8 mouse cellular contexts compared by ENCODE assay signal in the genomic region with DNA sequence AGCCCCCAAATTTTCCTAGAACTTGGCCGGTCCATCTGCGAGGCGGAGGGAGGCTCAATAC. TPM values are rescaled to one million over a fixed set of nuclear protein-coding genes. Genes with fewer than 3 reads are reported as not detected.
DNase-seq lines count a peak whose midpoint lies in the region; ATAC-seq and TF ChIP-seq lines count a peak whose summit lies in the region.

TSS of gene Gm21981 (minus strand) at position 14 of the 61 bp plus-strand sequence.

- WGBS in heart, embryonic 16.5 days: 0% methylated on average over 3 of the region's 3 CpGs
- 2% methylated on average over 3 of the region's 3 CpGs for WGBS in hindbrain, embryonic 12.5 days
- WGBS in midbrain, embryonic 12.5 days: 0% methylated on average over 3 of the region's 3 CpGs

- H3K4me3 ChIP-seq in heart, embryonic 16.5 days (ENCODE audit: low read length): peak within 1 kb of the TSS; percentile 78
- H3K4me3 ChIP-seq in MEL (ENCODE audit: control insufficient read depth in 1 of 2, insufficient read depth in 1 of 2, low read depth in 2 of 2, low read length in 2 of 2): peak within 1 kb of the TSS; percentile 53 to 88
- peak within 1 kb of the TSS; percentile 74 for H3K4me3 ChIP-seq in hindbrain, embryonic 12.5 days
- peak within 1 kb of the TSS; percentile 73 for H3K4me3 ChIP-seq in midbrain, embryonic 12.5 days

- no peak for TF ChIP-seq EP300 in MEL (IDR thresholded peaks at IDR 0.05; ENCODE audit: low read depth in 1 of 2, low read length in 2 of 2)

- no peak for ATAC-seq in heart, embryonic 16.5 days (replicated peaks; ENCODE audit: extremely low read depth, insufficient read depth, low FRiP score)
- ATAC-seq in hindbrain, embryonic 12.5 days (ENCODE audit: low FRiP score): no peak
- no peak for ATAC-seq in midbrain, embryonic 12.5 days (ENCODE audit: low FRiP score, low read depth)
- ATAC-seq in frontal cortex, adult (ENCODE audit: low TSS enrichment): no peak

- peak within 1 kb of the TSS; percentile 95 for H3K4me2 ChIP-seq in heart, embryonic 16.5 days (ENCODE audit: low read depth, low read length)
- peak within 1 kb of the TSS; percentile 70 for H3K4me2 ChIP-seq in hindbrain, embryonic 12.5 days (replicated peaks)
- H3K4me2 ChIP-seq in midbrain, embryonic 12.5 days (replicated peaks): peak within 1 kb of the TSS; percentile 78

- H3K79me2 ChIP-seq in MEL (ENCODE audit: control insufficient read depth, insufficient read depth, low read length, poor library complexity): no peaks in the 10 kb centered on the region; the same call in 1 of the 2 replicates

- peak within 1 kb of the TSS; percentile 68 for H3K27ac ChIP-seq in heart, embryonic 16.5 days (ENCODE audit: low read length)
- H3K27ac ChIP-seq in MEL (ENCODE audit: control insufficient read depth, low read depth, low read length): no peak within 1 kb of the TSS
- H3K27ac ChIP-seq in hindbrain, embryonic 12.5 days: peak within 1 kb of the TSS; percentile 74
- peak within 1 kb of the TSS; percentile 75 for H3K27ac ChIP-seq in midbrain, embryonic 12.5 days (replicated peaks)

- no peak for DNase-seq in heart, adult 18-20 months
- no peak for DNase-seq in MEL (ENCODE audit: low read depth, low spot score)
- DNase-seq in left cerebral cortex, adult 8-10 months (ENCODE audit: low spot score in 2 of 2): no peak
- no peak for DNase-seq in layer of hippocampus, postnatal 36 days

- H3K9ac ChIP-seq in heart, embryonic 16.5 days (ENCODE audit: low read length): peak within 1 kb of the TSS; percentile 87
- H3K9ac ChIP-seq in MEL (ENCODE audit: control insufficient read depth, low read depth, low read length, poor library complexity, severe bottlenecking): peak within 1 kb of the TSS; percentile 84
- H3K9ac ChIP-seq in hindbrain, embryonic 12.5 days: peak within 1 kb of the TSS; percentile 84
- H3K9ac ChIP-seq in midbrain, embryonic 12.5 days (replicated peaks): peak within 1 kb of the TSS; percentile 86

- peaks cover 3% of the 10 kb centered on the region; the same call in 1 of the 2 replicates for H3K27me3 ChIP-seq in heart, embryonic 16.5 days (ENCODE audit: control insufficient read depth, insufficient read depth, low read length)
- no peaks in the 10 kb centered on the region for H3K27me3 ChIP-seq in MEL (ENCODE audit: control insufficient read depth in 1 of 2, insufficient read depth in 2 of 2, low read length in 2 of 2)
- peaks cover 7% of the 10 kb centered on the region; the same call in 1 of the 2 replicates for H3K27me3 ChIP-seq in hindbrain, embryonic 12.5 days
- peaks cover 22% of the 10 kb centered on the region for H3K27me3 ChIP-seq in midbrain, embryonic 12.5 days

- peaks cover 7% of the 10 kb centered on the region for H3K4me1 ChIP-seq in heart, embryonic 16.5 days (ENCODE audit: control insufficient read depth, insufficient read depth, low read length)
- H3K4me1 ChIP-seq in MEL (ENCODE audit: control insufficient read depth in 1 of 2, insufficient read depth in 2 of 2, low read length in 2 of 2): peaks cover 0 to 10% of the 10 kb centered on the region in 2 experiments; a peak in 3 of 4 replicates
- peaks cover 17% of the 10 kb centered on the region for H3K4me1 ChIP-seq in hindbrain, embryonic 12.5 days
- H3K4me1 ChIP-seq in midbrain, embryonic 12.5 days: peaks cover 23% of the 10 kb centered on the region

- TF ChIP-seq RAD21 in MEL (IDR thresholded peaks at IDR 0.05; ENCODE audit: low read depth, low read length): no peak

- no peak for TF ChIP-seq CTCF in MEL (IDR thresholded peaks at IDR 0.05 in 2 of 3, conservative IDR thresholded peaks at IDR 0.05 in 1 of 3; ENCODE audit: control insufficient read depth in 1 of 3, insufficient read depth in 1 of 3, low read depth in 2 of 3, low read length in 3 of 3, poor library complexity in 1 of 3, severe bottlenecking in 1 of 3)

- no peak for TF ChIP-seq POLR2A in MEL (IDR thresholded peaks at IDR 0.05; ENCODE audit: control insufficient read depth in 1 of 2, insufficient read depth in 1 of 2, low read depth in 1 of 2, low read length in 2 of 2, poor library complexity in 1 of 2)

- no peaks in the 10 kb centered on the region for H3K9me3 ChIP-seq in heart, embryonic 16.5 days (replicated peaks; ENCODE audit: control insufficient read depth, low read length)
- no peaks in the 10 kb centered on the region for H3K9me3 ChIP-seq in MEL (replicated peaks; ENCODE audit: insufficient read depth, low read length)
- no peaks in the 10 kb centered on the region for H3K9me3 ChIP-seq in hindbrain, embryonic 12.5 days (replicated peaks)
- H3K9me3 ChIP-seq in midbrain, embryonic 12.5 days: no peaks in the 10 kb centered on the region

- no peaks in the 10 kb centered on the region for H3K36me3 ChIP-seq in heart, embryonic 16.5 days (ENCODE audit: control insufficient read depth, insufficient read depth)
- peaks cover 0 to 5% of the 10 kb centered on the region in 2 experiments; a peak in 2 of 4 replicates for H3K36me3 ChIP-seq in MEL (ENCODE audit: control insufficient read depth in 1 of 2, insufficient read depth in 2 of 2, low read length in 2 of 2)
- H3K36me3 ChIP-seq in hindbrain, embryonic 12.5 days: peaks cover 10% of the 10 kb centered on the region; the same call in 1 of the 2 replicates
- 0 out of 2 replicates have a peak, but pooled peaks cover 10% of the 10 kb centered on the region for H3K36me3 ChIP-seq in midbrain, embryonic 12.5 days

TF ChIP-seq in MEL, 35 proteins besides CTCF, POLR2A, EP300 and RAD21:
- TF ChIP-seq ETS1 (IDR thresholded peaks at IDR 0.05; ENCODE audit: low read depth, low read length) (no peak), ZNF384 (IDR thresholded peaks at IDR 0.05; ENCODE audit: low read depth, low read length) (no peak), CHD1 (IDR thresholded peaks at IDR 0.05; ENCODE audit: low read depth, low read length) (no peak), HCFC1 (IDR thresholded peaks at IDR 0.05; ENCODE audit: low read depth, low read length) (no peak), UBTF (IDR thresholded peaks at IDR 0.05; ENCODE audit: borderline replicate concordance, insufficient read depth, low read depth, low read length) (no peak), ZKSCAN1 (IDR thresholded peaks at IDR 0.05; ENCODE audit: low read depth, low read length) (no peak), NRF1 (IDR thresholded peaks at IDR 0.05; ENCODE audit: insufficient read depth, low read depth, low read length, poor library complexity, severe bottlenecking) (no peak), ZMIZ1 (IDR thresholded peaks at IDR 0.05; ENCODE audit: low read depth, low read length) (no peak), GATA1 (IDR thresholded peaks at IDR 0.05; ENCODE audit: low read depth, low read length) (no peak), JUND (IDR thresholded peaks at IDR 0.05; ENCODE audit: low read depth, low read length) (no peak), USF2 (IDR thresholded peaks at IDR 0.05; ENCODE audit: borderline replicate concordance in 1 of 2, insufficient read depth in 1 of 2, low read depth in 1 of 2, low read length in 2 of 2) (no peak), SIN3A (IDR thresholded peaks at IDR 0.05; ENCODE audit: low read length) (no peak), BHLHE40 (IDR thresholded peaks at IDR 0.05; ENCODE audit: borderline replicate concordance, low read depth, low read length) (no peak), TAL1 (IDR thresholded peaks at IDR 0.05; ENCODE audit: low read length) (no peak), MYB (IDR thresholded peaks at IDR 0.05; ENCODE audit: low read depth, low read length) (no peak), SMC3 (IDR thresholded peaks at IDR 0.05; ENCODE audit: low read depth, low read length) (no peak), USF1 (IDR thresholded peaks at IDR 0.05; ENCODE audit: low read depth, low read length) (no peak), TBP (IDR thresholded peaks at IDR 0.05; ENCODE audit: low read depth, low read length) (no peak)

RNA-seq across cellular contexts. Expression of gene Gm21981, which starts in this region (rescaled TPM):
- polyA plus RNA-seq in heart, embryonic 16.5 days (2015; fragmentation: Nextera tagmentation; extraction: Ambion mirVana): 0.24 and 0.39 TPM in 2 replicates
- total RNA-seq in heart, adult 18-20 months (2021): under 1 TPM; 0.40 to 0.75 TPM
- 0.56 and 0.81 TPM in 2 replicates for total RNA-seq in MEL (2012; rRNA removed)
- under 1 TPM in 1 of 2 experiments, not detected in 1; 0.71 TPM for polyA plus RNA-seq in MEL (2012; ENCODE audit: insufficient read depth in 1 of 2, insufficient read length in 2 of 2, low read depth in 1 of 2, low replicate concordance in 2 of 2, missing spikeins in 1 of 2)
- polyA plus RNA-seq in hindbrain, embryonic 12.5 days (2016; fragmentation: Nextera tagmentation; extraction: Ambion mirVana): 0.23 and 0.27 TPM in 2 replicates
- 0.34 and 0.41 TPM in 2 replicates for polyA plus RNA-seq in midbrain, embryonic 12.5 days (2016; fragmentation: Nextera tagmentation; extraction: Ambion mirVana)
- 1 to 10 TPM; 2.4 to 4.9 (median 4.1) TPM for total RNA-seq in left cerebral cortex, adult 8-10 months (2022)
- 1 to 10 TPM; 3.3 to 3.4 TPM for total RNA-seq in layer of hippocampus, postnatal 36 days (2021)
